ENCODE assay signal across 29 mouse cellular contexts in the genomic region with DNA sequence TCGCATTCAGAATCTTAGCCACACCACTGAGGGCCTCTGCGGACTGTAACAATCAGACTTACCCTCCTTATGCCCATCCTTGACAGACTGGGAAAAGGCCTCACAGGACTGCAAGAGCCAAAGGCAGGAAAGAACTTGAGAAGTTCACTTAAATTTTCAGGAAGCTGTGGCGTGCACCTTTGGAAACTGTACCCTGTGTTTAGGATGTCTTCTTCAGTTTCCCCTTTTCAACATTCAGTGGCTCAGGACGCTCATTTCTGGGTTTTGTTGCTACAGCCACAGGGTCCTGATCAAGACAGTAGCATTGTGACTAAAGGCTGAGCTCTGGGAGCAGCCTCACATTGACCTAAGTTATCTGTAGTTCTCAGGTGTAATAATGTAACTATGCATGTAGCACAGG. TPM values are rescaled to one million over a fixed set of nuclear protein-coding genes. Genes with fewer than 3 reads are reported as not detected.
DNase-seq lines count a peak whose midpoint lies in the region; ATAC-seq lines count a peak whose summit lies in the region.
"Had no signal": no experiment of that assay in that cellular context is flagged by ENCODE, and none has a peak within 500 bp of the region (broad histone marks: within the 10 kb centered on the region; RNA-seq: fewer than 3 reads in every experiment).

No protein-coding gene starts in this region.

- intact Hi-C loops in heart, postnatal 36 days (cut with DNase I) = loop anchor here (5.0 kb wide), 6 partner anchors 53 to 448 kb away; no protein-coding TSS in a partner anchor

- no peak overlapping the region for H3K9ac ChIP-seq in embryonic facial prominence, embryonic 12.5 days
- no peak overlapping the region for H3K9ac ChIP-seq in heart, embryonic 14.5 days (ENCODE audit: low read length)
- no peak overlapping the region for H3K9ac ChIP-seq in kidney, embryonic 16.5 days (replicated peaks; ENCODE audit: low read length)
- H3K9ac ChIP-seq: hindbrain, embryonic 15.5 days; liver, postnatal 0 days; neural tube, embryonic 13.5 days had no signal

- WGBS in embryonic facial prominence, embryonic 12.5 days = 86% methylated on average over 4 of the region's 4 CpGs
- WGBS in embryonic facial prominence, embryonic 10.5 days = 90% methylated on average over 4 of the region's 4 CpGs
- 79% methylated on average over 4 of the region's 4 CpGs for WGBS in heart, embryonic 14.5 days
- WGBS in kidney, embryonic 16.5 days = 85% methylated on average over 4 of the region's 4 CpGs

- no peaks in the 10 kb centered on the region for H3K36me3 ChIP-seq in embryonic facial prominence, embryonic 12.5 days
- no peaks in the 10 kb centered on the region for H3K36me3 ChIP-seq in embryonic facial prominence, embryonic 10.5 days (replicated peaks)
- H3K36me3 ChIP-seq in heart, embryonic 14.5 days (ENCODE audit: control insufficient read depth, insufficient read depth, low read length) = no peaks in the 10 kb centered on the region
- no peaks in the 10 kb centered on the region for H3K36me3 ChIP-seq in kidney, embryonic 16.5 days (ENCODE audit: insufficient read depth, low read length)
- H3K36me3 ChIP-seq: hindbrain, embryonic 15.5 days; limb, embryonic 10.5 days; neural tube, embryonic 13.5 days had no signal

- H3K27ac ChIP-seq in embryonic facial prominence, embryonic 12.5 days = 0 out of 2 replicates have a peak overlapping the region, but pooled peaks have one; percentile 4
- no peak overlapping the region for H3K27ac ChIP-seq in embryonic facial prominence, embryonic 10.5 days (replicated peaks)
- peak overlapping the region; percentile 16 to 30; a peak in 1 of 4 replicates for H3K27ac ChIP-seq in heart, embryonic 14.5 days (replicated peaks in 1 of 2; ENCODE audit: control insufficient read depth in 1 of 2, insufficient read depth in 1 of 2, low read depth in 2 of 2, low read length in 2 of 2)
- peak overlapping the region; percentile 40; the same call in 1 of the 2 replicates for H3K27ac ChIP-seq in kidney, embryonic 16.5 days (ENCODE audit: low read length)
- H3K27ac ChIP-seq: hindbrain, embryonic 15.5 days; limb, embryonic 10.5 days; neural tube, embryonic 13.5 days had no signal

- H3K4me2 ChIP-seq in embryonic facial prominence, embryonic 12.5 days (replicated peaks) = no peak overlapping the region
- no peak overlapping the region for H3K4me2 ChIP-seq in heart, embryonic 14.5 days (ENCODE audit: low read length)
- no peak overlapping the region for H3K4me2 ChIP-seq in kidney, embryonic 16.5 days (replicated peaks; ENCODE audit: low read depth, low read length)
- H3K4me2 ChIP-seq: heart, embryonic 11.5 days; hindbrain, embryonic 15.5 days; neural tube, embryonic 13.5 days had no signal

- no peaks in the 10 kb centered on the region for H3K9me3 ChIP-seq in embryonic facial prominence, embryonic 12.5 days
- no peaks in the 10 kb centered on the region for H3K9me3 ChIP-seq in embryonic facial prominence, embryonic 10.5 days
- H3K9me3 ChIP-seq in heart, embryonic 14.5 days (ENCODE audit: control insufficient read depth, low read length) = no peaks in the 10 kb centered on the region
- no peaks in the 10 kb centered on the region for H3K9me3 ChIP-seq in kidney, embryonic 16.5 days (ENCODE audit: low read length)
- H3K9me3 ChIP-seq: hindbrain, embryonic 15.5 days; limb, embryonic 10.5 days; neural tube, embryonic 13.5 days had no signal

- no peak overlapping the region for H3K4me3 ChIP-seq in embryonic facial prominence, embryonic 12.5 days
- H3K4me3 ChIP-seq in embryonic facial prominence, embryonic 10.5 days = no peak overlapping the region
- H3K4me3 ChIP-seq in heart, embryonic 14.5 days (ENCODE audit: control insufficient read depth in 1 of 2, insufficient read depth in 1 of 2, low read depth in 1 of 2, low read length in 2 of 2) = no peak overlapping the region
- H3K4me3 ChIP-seq in kidney, embryonic 16.5 days (ENCODE audit: low read length) = no peak overlapping the region
- H3K4me3 ChIP-seq: hindbrain, embryonic 15.5 days; limb, embryonic 10.5 days; myocyte; neural tube, embryonic 13.5 days had no signal

- no peak for ATAC-seq in embryonic facial prominence, embryonic 12.5 days (ENCODE audit: insufficient number of reproducible peaks, insufficient read depth, low FRiP score, low TSS enrichment)
- ATAC-seq in heart, embryonic 14.5 days (ENCODE audit: insufficient number of reproducible peaks, insufficient read depth, low FRiP score, low read depth) = no peak
- no peak for ATAC-seq in kidney, embryonic 16.5 days (ENCODE audit: low FRiP score, low TSS enrichment)
- ATAC-seq in granulocyte monocyte progenitor cell, adult 5-6 weeks (replicated peaks; ENCODE audit: poor library complexity, severe bottlenecking) = peak; percentile 55; the same call in 1 of the 2 replicates
- ATAC-seq: activated CD4-positive, CD25-positive, alpha-beta regulatory T cell, adult 4 months; midbrain, embryonic 16.5 days had no signal

- no peak for DNase-seq in embryonic facial prominence, embryonic 10.5 days (ENCODE audit: low spot score)
- DNase-seq in heart, postnatal 36 days = no peak
- no peak for DNase-seq in kidney, adult 9 months
- no peak for DNase-seq in gastrocnemius, postnatal 25 days
- DNase-seq: cerebellum, adult 18-20 months; cerebellum, postnatal 14 days; gastrocnemius, postnatal 10 days; liver; liver, postnatal 0 days; thymus, postnatal 14 days had no signal

- H3K27me3 ChIP-seq in embryonic facial prominence, embryonic 12.5 days = no peaks in the 10 kb centered on the region
- H3K27me3 ChIP-seq in embryonic facial prominence, embryonic 10.5 days (replicated peaks; ENCODE audit: low read depth, poor library complexity, severe bottlenecking) = no peaks in the 10 kb centered on the region
- no peaks in the 10 kb centered on the region for H3K27me3 ChIP-seq in heart, embryonic 14.5 days (ENCODE audit: control insufficient read depth, insufficient read depth, low read length)
- no peaks in the 10 kb centered on the region for H3K27me3 ChIP-seq in kidney, embryonic 16.5 days (ENCODE audit: insufficient read depth, low read length)
- H3K27me3 ChIP-seq: hindbrain, embryonic 15.5 days; neural tube, embryonic 13.5 days had no signal

- H3K4me1 ChIP-seq in embryonic facial prominence, embryonic 12.5 days = 0 out of 2 replicates have a peak, but pooled peaks cover 4% of the 10 kb centered on the region
- peaks cover 11% of the 10 kb centered on the region for H3K4me1 ChIP-seq in embryonic facial prominence, embryonic 10.5 days
- H3K4me1 ChIP-seq in heart, embryonic 14.5 days (ENCODE audit: control insufficient read depth in 2 of 2, insufficient read depth in 2 of 2, low read length in 2 of 2) = peaks cover 6 to 13% of the 10 kb centered on the region in 2 experiments
- peaks cover 4% of the 10 kb centered on the region; the same call in 1 of the 2 replicates for H3K4me1 ChIP-seq in kidney, embryonic 16.5 days (ENCODE audit: insufficient read depth, low read length)
- H3K4me1 ChIP-seq: hindbrain, embryonic 15.5 days had no signal

RNA-seq across cellular contexts. Expression of gene 1700020N01Rik, which starts 48.2 kb away (rescaled TPM):
- polyA plus RNA-seq in embryonic facial prominence, embryonic 12.5 days (2016; fragmentation: Nextera tagmentation; extraction: Ambion mirVana) = not detected in 2 replicates
- not detected in 2 replicates for polyA plus RNA-seq in embryonic facial prominence, embryonic 10.5 days (2016; fragmentation: Nextera tagmentation; extraction: Ambion mirVana)
- 0.19 and 0.26 TPM in 2 replicates for polyA plus RNA-seq in heart, embryonic 14.5 days (2014; fragmentation: Nextera tagmentation; extraction: Ambion mirVana)
- total RNA-seq in heart, postnatal 36 days (2021) = not detected
- polyA plus RNA-seq in kidney, embryonic 16.5 days (2015; fragmentation: Nextera tagmentation; extraction: Ambion mirVana) = not detected in 2 replicates
- not detected in 2 replicates for total RNA-seq in granulocyte monocyte progenitor cell, adult 5-6 weeks (2014; fragmentation: Nextera tagmentation)
- not detected in 2 replicates for total RNA-seq in granulocyte monocyte progenitor cell, adult 5-6 weeks (2017)
- not detected for total RNA-seq in gastrocnemius, postnatal 25 days (2021)
- total RNA-seq: adrenal gland, adult 8-10 months; gastrocnemius, postnatal 10 days; layer of hippocampus, adult 18-20 months; layer of hippocampus, postnatal 14 days; left cerebral cortex, adult 8-10 months had no signal
- polyA plus RNA-seq: activated CD4-positive, CD25-positive, alpha-beta regulatory T cell, adult 4 months; embryonic facial prominence, embryonic 14.5 days; forebrain, embryonic 14.5 days; hindbrain, embryonic 15.5 days; intestine, embryonic 14.5 days; limb, embryonic 10.5 days; midbrain, embryonic 16.5 days; myocyte; neural tube, embryonic 13.5 days; spleen, adult 2 months had no signal
